ENCODE assay signal across 22 mouse cellular contexts in the genomic region with DNA sequence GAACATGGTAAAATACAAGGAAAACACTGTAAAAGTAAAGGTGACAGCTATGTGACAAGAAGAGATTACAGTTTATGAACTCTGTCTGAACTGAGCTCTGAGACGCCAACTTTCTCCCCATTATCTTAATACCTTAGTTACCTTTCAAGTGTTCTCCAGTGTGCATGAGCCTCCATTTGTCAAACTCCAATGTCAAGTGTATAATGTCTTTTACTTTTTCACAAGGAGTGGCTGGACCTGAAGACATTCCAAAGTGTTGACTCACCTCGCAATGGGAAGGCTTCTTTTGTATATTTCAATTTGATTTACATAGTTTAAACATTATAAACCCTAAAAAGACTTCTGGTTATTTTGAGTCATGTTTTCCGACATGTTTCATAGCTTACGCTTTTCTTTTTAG. TPM values are rescaled to one million over a fixed set of nuclear protein-coding genes. Genes with fewer than 3 reads are reported as not detected.
DNase-seq lines count a peak whose midpoint lies in the region; ATAC-seq lines count a peak whose summit lies in the region.
"Had no signal": no experiment of that assay in that cellular context is flagged by ENCODE, and none has a peak within 500 bp of the region (broad histone marks: within the 10 kb centered on the region; RNA-seq: fewer than 3 reads in every experiment).

No protein-coding gene starts in this region.

- no peaks in the 10 kb centered on the region for H3K36me3 ChIP-seq in lung, embryonic 15.5 days
- H3K36me3 ChIP-seq in hindbrain, embryonic 10.5 days: no peaks in the 10 kb centered on the region
- H3K36me3 ChIP-seq: embryonic facial prominence, embryonic 15.5 days; forebrain, embryonic 10.5 days; heart, embryonic 13.5 days; hindbrain, embryonic 13.5 days had no signal

- ATAC-seq in lung, embryonic 15.5 days (ENCODE audit: borderline replicate concordance, extremely low read depth, low FRiP score, low TSS enrichment): no peak
- ATAC-seq: activated CD4-positive, CD25-positive, alpha-beta regulatory T cell, adult 4 months; forebrain, embryonic 14.5 days; hindbrain, postnatal 0 days had no signal

- H3K27ac ChIP-seq in lung, embryonic 15.5 days: 0 out of 2 replicates have a peak overlapping the region, but pooled peaks have one; percentile 29
- H3K27ac ChIP-seq in hindbrain, embryonic 10.5 days: no peak overlapping the region
- H3K27ac ChIP-seq: embryonic facial prominence, embryonic 15.5 days; forebrain, embryonic 10.5 days; gastrocnemius, adult 2 months; heart, embryonic 13.5 days; hindbrain, embryonic 13.5 days; hindbrain, postnatal 0 days had no signal

- no peaks in the 10 kb centered on the region for H3K9me3 ChIP-seq in lung, embryonic 15.5 days
- H3K9me3 ChIP-seq in hindbrain, embryonic 10.5 days: no peaks in the 10 kb centered on the region
- H3K9me3 ChIP-seq: embryonic facial prominence, embryonic 15.5 days; forebrain, embryonic 10.5 days; heart, embryonic 13.5 days; hindbrain, embryonic 13.5 days had no signal

- no peak overlapping the region for H3K4me3 ChIP-seq in lung, embryonic 15.5 days
- no peak overlapping the region for H3K4me3 ChIP-seq in hindbrain, embryonic 10.5 days
- H3K4me3 ChIP-seq: embryonic facial prominence, embryonic 15.5 days; erythroblast, embryonic 14.5 days; forebrain, embryonic 10.5 days; gastrocnemius, adult 2 months; heart, embryonic 13.5 days; hindbrain, embryonic 13.5 days had no signal

- no peak overlapping the region for H3K4me2 ChIP-seq in lung, embryonic 15.5 days
- H3K4me2 ChIP-seq: embryonic facial prominence, embryonic 15.5 days; heart, embryonic 13.5 days; hindbrain, embryonic 13.5 days had no signal

- H3K27me3 ChIP-seq in lung, embryonic 15.5 days: no peaks in the 10 kb centered on the region
- peaks cover 7% of the 10 kb centered on the region for H3K27me3 ChIP-seq in hindbrain, embryonic 10.5 days (ENCODE audit: insufficient read depth, poor library complexity, severe bottlenecking)
- H3K27me3 ChIP-seq: embryonic facial prominence, embryonic 15.5 days; heart, embryonic 13.5 days had no signal

- no peak overlapping the region for H3K9ac ChIP-seq in lung, embryonic 15.5 days
- H3K9ac ChIP-seq: embryonic facial prominence, embryonic 15.5 days; heart, embryonic 13.5 days; hindbrain, embryonic 13.5 days had no signal

- peaks cover 13% of the 10 kb centered on the region for H3K4me1 ChIP-seq in lung, embryonic 15.5 days
- H3K4me1 ChIP-seq in hindbrain, embryonic 10.5 days (replicated peaks): peaks cover 25% of the 10 kb centered on the region

- no peak for DNase-seq in lung, postnatal 14 days
- DNase-seq in NIH3T3 (ENCODE audit: low read depth): peak; percentile 35
- peak; percentile 37 for DNase-seq in lung, postnatal 25 days (ENCODE audit: low spot score)
- no peak for DNase-seq in hindbrain, embryonic 10.5 days (ENCODE audit: low spot score)
- DNase-seq in gastrocnemius, adult 8-10 months (ENCODE audit: low spot score in 2 of 2): no peak
- DNase-seq: adrenal gland, postnatal 25 days; cerebellum, adult 18-20 months; cerebellum, adult 9-11 months; cerebellum, postnatal 36 days; gastrocnemius, adult 2 months; gastrocnemius, postnatal 36 days; heart, adult 11 months; heart, postnatal 36 days had no signal

- WGBS in lung, embryonic 15.5 days: 63% methylated on average over 4 of the region's 4 CpGs
- whole genome bisulfite sequencing in hindbrain, embryonic 10.5 days: 95% methylated on average over 4 of the region's 4 CpGs

RNA-seq across cellular contexts. Expression of a gene that starts 3.9 kb away (rescaled TPM):
- polyA plus RNA-seq in lung, embryonic 15.5 days (2015; fragmentation: Nextera tagmentation; extraction: Ambion mirVana): 109 TPM in 2 replicates
- polyA plus RNA-seq in hindbrain, embryonic 10.5 days (2016; fragmentation: Nextera tagmentation; extraction: Ambion mirVana): 46.9 and 54.5 TPM in 2 replicates
- total RNA-seq in gastrocnemius, adult 8-10 months (2022): 10 to 100 TPM in 3 of 4 experiments, 1 to 10 TPM in 1; 9.1 to 14.1 (median 11.4) TPM
- polyA plus RNA-seq: activated CD4-positive, CD25-positive, alpha-beta regulatory T cell, adult 4 months had no signal

Comparison
In these comparisons a context has a peak if more than half of its experiments do, and no peak if none do; other contexts are left out.
1. DNase-seq: peak in NIH3T3 (single experiment) and lung, postnatal 25 days (single experiment); none in lung, postnatal 14 days (single experiment), hindbrain, embryonic 10.5 days (single experiment) and gastrocnemius, adult 8-10 months (0 of 2).